Mouse (Mus musculus) heart, postnatal 10 days (tissue): ENCODE measurements around the gene Nphp4. TPM values are rescaled to one million over a fixed set of nuclear protein-coding genes. Genes with fewer than 3 reads are reported as not detected.

Experiments used
- DNase-seq, 2 experiments: peaks; one replicate each; pipeline ENCODE4 v3.0.0; 2021
- intact Hi-C: fragments of 180-260 bp; cut with DNase I; formaldehyde crosslinking; loops from one replicate; pipeline ENCODE4 v1.15.1; 2025
- total RNA-seq, 2 experiments: library from RNA; stranded (reverse); gene quantifications; 2 replicates each; pipeline ENCODE4 v1.2.3; 2021

Nphp4 gene
- total RNA-seq, result 1 to 10 TPM; 1.3 to 1.4 TPM

DNA sequence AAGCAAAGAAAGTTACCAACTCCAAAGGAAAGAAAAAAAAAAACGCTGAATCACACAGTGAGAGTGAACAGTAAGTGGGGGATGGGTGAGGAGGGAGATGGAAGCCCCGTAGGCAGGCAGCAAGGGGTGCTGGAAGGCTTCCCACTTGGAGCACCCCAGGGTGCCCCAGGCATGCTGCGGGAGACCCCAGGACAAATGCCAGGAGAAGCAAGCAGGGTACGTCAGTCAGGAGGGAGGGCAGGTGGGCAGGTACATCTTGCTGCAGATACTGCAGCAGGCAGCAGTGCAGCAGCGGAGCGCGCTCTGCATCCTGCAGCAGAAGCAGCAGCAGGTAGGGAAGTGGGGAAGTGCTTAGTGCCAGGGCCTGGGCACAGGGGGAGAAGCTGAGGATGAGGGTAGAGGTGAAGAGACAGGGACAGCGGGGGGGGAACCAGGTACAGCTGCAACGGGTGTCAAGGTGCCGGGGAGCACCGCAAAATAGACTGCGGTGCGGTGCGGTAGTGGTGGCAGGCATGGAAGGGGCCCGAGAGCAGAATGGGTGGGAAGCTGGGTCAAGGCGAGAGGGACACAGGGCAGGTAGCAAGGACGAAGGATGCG, at the start of gene Nphp4:
Gene Nphp4 (plus strand): TSS at position 280 of the 597 bp plus-strand sequence.
- intact Hi-C loops, result no loop called here
- no peak for DNase-seq

GRCm38 (mm10) chr4:152428259-152428658, 48.2 kb upstream of the Nphp4 start:
- no peak for DNase-seq
- intact Hi-C loops, result no loop called here

DNA sequence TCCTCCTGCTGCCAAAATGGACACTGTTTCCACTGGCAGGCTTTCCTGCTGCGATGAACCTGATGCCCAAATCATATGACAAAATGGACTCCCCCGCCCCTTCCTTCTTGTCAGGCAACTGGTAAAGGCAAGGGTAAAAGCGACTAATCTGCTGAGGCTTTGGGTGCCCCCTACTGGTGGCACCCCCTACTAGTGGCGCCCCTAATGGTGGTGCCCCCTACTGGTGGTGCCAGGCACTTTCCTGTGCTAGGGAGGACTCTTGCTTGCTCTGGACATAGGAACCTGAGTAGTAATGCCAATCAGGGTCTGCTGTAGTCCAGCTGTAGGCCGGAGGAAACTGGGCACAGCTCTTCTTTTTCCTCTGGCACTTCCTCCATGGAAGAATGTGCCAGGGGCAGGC, 44.2 kb upstream of the Nphp4 start:
- intact Hi-C loops, result loop anchor here (5.0 kb wide), 1 partner anchor 220 kb away; no protein-coding TSS in a partner anchor
- DNase-seq, result peak in 1 of 2 experiments; percentile 35

GRCm38 (mm10) chr4:152434836-152435235, 41.7 kb upstream of the Nphp4 start:
- intact Hi-C loops, result loop anchor here (1.0 to 5.0 kb wide), 4 partner anchors 56 to 262 kb away; no protein-coding TSS in a partner anchor
- peak; percentile 90 to 94 for DNase-seq

DNA sequence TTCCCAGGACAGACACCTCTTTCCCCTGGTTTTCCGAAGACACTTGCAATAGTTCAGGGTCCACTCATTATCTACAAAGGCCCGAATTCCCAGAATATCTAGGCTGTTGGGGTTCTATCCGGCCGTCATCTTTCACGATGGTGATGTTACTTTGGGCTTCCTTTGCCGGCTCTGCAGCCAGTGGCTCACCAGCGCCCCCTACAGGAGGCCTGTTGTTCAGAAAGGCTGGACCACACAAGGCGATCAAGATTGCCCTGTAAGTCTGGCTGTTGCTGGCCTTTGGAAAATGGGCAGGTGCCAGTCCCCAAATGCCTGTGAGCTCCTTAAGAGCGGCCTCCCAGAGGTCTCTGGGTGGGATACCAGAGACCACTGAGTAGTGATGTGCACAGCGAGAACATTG, 41.3 kb upstream of the Nphp4 start:
- DNase-seq, result peak; percentile 69 to 85
- intact Hi-C loops, result loop anchor here (2.0 kb wide), 2 partner anchors 56 to 262 kb away; no protein-coding TSS in a partner anchor

DNA sequence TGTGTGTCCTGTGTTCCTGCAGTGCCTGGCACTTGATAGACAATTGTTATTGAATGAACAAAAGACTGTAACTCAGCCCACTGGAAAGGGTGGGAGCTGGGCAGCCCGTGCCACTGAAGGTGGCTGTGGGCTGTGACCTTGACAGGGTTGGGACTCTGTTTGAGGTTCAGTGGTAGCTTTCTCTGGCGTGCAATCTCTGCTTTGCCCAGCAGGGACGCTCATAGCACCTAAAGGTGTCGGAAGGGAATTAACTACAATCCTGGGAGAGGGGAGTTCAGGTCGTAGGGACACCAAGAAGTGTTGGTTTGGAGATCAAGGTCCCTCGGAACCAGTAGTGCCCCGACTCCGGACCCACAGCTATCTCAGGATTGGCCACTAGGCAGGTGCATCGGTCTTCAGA, 35.6 kb upstream of the Nphp4 start:
- intact Hi-C loops, result no loop called here
- no peak for DNase-seq

DNA sequence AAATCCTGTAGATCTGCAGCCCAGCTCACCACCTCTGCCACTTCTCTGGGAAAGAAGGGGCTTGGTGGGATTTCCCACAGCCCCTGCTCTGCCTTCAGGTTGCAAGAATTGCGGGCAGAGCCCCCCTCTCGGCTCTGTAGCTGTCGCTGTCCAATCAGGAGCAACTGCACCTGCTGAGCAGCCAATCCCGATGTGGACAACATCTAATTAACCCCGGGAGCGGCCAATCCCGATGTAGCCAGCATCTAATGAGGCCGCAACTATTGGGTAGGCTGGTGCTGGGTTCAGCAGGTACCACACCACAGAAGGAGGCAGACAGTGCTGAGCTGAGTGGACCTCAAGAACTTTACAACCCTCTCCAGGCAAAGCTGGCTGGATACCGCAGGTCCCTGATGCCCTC, 35.0 kb upstream of the Nphp4 start:
- no peak for DNase-seq
- intact Hi-C loops, result no loop called here

DNA sequence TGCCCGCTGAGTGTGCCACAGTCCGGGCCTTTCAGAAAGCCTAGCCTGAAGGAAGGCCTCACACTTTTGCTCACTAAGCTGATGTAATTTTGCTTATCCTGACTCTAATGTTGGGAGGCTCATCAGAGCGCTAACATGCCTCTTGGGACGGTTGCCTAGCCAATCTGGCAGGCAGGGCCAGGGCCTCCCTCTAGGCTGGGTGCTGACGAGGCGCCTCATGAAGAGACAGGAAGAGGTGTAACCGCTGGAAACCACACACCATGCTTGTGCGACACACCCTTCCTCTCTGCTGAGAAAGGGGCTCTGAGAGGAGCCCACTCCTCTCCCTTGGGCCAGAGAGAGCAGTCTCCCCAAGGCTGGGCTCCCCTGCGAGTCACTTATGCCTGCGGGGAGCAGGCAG, 30.3 kb upstream of the Nphp4 start:
- peak; percentile 29 to 44 for DNase-seq
- intact Hi-C loops, result no loop called here

DNA sequence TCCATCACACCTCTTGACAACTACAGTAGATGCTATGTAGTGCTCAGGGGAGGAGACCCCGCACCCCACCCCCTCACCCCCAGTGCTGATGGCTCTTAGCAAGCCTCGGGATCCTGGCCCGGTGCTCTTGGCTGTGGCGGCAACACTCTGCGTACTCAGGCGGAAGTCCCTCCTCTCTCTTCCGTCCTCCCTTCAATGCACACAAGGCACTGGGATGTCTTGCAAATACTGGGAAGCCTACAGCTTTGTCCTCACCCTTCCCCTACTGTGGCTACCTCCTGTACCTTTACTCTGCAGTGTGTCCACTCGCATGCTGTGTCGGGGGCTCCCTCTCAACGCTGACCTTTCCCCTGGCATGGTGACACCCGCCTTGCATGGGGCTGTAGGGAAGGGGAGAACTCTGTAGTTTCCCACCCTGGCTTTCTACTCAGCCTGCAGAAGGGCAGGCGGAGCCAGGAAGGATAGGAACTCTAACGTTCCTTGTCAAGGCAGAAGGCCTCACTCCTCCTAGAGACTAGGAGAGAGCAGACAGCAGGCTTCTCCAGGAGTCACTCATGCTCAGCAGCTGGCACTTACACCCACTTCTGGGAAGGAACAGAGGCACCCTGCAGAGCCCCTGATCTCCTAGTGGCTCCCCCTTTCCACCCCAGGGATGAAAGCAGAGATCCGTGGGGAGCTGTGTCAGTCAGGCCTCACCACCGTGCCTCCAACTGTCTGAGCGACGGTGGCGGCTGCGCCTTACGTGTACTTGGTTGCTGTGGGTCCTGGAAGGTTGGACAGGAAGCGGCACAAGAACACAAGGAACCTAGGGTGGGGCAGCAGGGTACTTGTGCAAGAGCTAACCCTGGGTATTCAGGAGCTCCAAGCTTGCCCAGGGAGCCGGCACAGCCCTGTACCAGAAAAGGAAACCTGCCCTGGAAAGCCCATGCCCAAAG, 28.5 kb upstream of the Nphp4 start:
- intact Hi-C loops, result no loop called here

DNA sequence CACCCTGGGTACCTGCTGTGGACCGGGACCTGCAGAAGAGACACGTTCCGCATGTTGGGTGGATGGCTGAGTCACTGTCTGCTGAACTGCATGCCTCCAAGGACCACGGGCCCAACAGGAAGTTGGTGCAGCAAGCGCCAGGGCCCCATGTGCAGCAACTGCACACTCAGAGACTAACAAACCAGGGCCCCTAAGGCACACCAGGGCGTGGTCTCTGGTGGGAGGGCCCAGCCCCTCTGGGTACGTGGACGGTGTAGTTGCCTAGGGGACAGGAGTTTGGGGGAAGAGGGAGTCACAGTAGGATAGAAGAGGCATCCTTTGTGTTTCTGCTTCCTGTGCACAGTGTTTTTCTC, 27.9 kb upstream of the Nphp4 start:
- intact Hi-C loops, result no loop called here
- DNase-seq, result peak in 1 of 2 experiments; percentile 23

More for the DNA sequence above, 28.5 kb upstream of the Nphp4 start:
- DNase-seq, result no peak

DNA sequence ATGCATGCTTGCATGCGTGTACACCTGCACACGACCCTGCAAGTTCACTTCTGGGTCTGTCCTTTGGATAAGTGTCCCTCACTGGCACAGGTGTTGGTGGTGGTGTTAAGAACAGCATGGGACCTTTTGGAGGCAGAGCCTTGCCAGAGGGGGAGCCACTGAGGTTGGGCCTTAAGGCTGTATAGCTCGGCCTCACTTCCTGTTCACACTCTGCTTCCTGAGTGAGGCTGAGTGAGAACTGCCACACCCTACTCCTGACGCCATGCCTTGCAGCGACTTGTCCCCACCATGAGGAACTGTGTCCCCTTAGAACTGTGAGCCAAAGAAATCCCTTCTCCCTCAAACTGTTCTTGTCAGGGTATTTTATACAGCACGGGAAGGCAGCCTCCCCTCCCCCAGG, 25.1 kb upstream of the Nphp4 start:
- no peak for DNase-seq
- intact Hi-C loops, result no loop called here

- no peak for DNase-seq
- intact Hi-C loops, result no loop called here
These were observed 23.4 kb upstream of the Nphp4 start for GRCm38 (mm10) chr4:152453079-152453478.

DNA sequence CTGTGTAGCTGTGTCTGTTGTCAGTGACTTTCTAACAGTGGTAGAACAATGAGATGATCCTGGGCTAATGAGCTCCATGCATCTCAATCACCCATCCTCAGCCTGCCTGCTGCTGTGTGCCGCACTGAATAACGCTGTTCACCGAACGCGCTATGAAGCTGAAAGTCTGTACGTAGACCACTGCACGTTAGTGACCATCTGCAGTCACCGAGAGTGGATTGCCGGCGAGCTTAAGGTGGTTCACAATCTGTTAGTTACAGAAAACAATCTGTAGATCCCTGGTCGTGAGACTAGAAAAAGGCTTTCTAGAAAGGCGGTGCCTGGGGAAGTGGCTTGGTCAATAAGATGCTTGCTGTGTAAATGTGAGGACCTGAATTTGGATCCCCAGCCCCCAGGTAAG, 22.4 kb upstream of the Nphp4 start:
- intact Hi-C loops, result no loop called here
- DNase-seq, result no peak

GRCm38 (mm10) chr4:152456609-152457008, 19.9 kb upstream of the Nphp4 start:
- no peak for DNase-seq
- intact Hi-C loops, result no loop called here

DNA sequence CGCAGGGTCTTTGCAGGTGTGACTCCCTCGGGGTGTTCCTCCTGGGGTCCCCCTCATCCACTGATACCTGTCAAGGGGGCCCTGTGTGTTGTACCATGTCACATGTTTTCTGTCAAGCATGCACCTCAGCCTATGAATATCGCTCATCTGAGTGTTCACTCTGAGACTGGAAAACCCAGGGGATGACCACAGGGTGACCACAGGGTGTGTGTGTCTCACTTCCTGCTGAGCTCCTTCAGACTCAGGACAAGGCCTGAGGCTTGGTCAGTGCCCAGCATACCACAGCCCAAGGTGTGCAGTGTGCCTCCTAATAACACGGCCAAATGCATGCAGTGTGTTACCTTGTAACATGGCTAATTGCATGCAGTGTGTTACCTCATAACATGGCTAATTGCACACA, 18.8 kb upstream of the Nphp4 start:
- intact Hi-C loops, result no loop called here
- no peak for DNase-seq

- intact Hi-C loops, result no loop called here
- DNase-seq, result no peak
These were observed 14.0 kb upstream of the Nphp4 start for GRCm38 (mm10) chr4:152462516-152462915.

DNA sequence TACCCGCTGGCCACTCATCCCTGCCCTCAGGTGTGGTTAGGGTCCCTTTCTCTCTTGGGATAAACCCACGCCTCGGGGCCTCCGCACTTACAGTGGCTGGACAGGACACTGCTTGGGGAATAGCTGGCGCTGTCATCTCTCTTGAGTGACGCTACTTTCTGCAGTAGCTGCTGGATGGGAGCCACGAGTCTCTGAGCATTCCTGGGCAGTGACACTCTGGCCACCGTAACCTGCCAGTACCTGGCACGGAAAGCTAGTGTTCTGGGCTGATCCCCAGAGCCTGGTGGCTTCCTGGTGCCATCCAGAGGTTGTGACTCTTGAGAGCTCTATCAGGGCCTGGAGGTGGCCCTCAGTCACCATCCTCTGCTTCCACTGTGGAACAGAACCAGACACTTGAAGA, 13.4 kb upstream of the Nphp4 start:
- DNase-seq, result peak; percentile 76 to 80
- intact Hi-C loops, result no loop called here

DNA sequence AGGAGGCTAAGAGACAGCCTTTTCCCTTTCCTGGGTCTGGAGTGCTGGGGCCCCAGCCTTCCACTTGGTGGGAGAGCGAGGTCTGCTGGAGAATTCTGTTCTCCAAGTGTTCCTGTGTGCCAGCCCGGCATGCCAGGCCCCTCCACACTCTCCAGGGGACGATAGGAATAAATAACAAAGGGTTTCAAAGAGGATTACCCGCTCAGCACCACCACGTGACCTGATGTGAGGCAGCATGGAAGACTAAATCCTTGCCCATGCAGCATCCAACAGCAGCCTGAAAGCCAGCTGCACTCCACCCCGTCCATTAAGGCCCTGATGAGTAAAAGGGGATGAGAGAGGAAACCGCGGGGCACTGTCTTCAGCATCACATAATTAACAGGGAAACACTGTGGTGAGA, 11.4 kb upstream of the Nphp4 start:
- intact Hi-C loops, result no loop called here
- DNase-seq, result no peak

- intact Hi-C loops, result no loop called here
- DNase-seq, result no peak
These were observed 9.9 kb upstream of the Nphp4 start for GRCm38 (mm10) chr4:152466601-152467000.

DNA sequence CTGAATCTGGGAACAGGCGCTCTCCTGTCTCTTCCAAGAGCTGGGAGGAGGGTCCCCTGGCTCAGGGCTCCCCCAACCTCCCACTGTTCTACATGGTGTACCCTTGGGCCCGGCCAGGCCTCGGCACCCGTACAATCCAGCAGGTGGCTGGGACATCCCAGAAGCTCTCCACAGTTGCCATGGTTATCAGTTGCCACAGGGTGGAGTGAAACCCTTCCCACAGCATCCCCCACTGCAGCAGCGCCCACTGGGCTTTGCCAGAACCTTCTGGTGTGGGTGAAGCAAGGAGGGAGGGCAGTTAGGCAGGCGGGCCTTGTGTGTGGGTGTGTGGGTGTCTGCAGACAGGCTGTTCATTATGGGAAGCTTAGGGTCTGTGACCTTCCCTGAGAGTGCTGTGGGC, 8.6 kb upstream of the Nphp4 start:
- no peak for DNase-seq
- intact Hi-C loops, result no loop called here

- intact Hi-C loops, result no loop called here
- DNase-seq, result no peak
These were observed 565 bp upstream of the Nphp4 start for GRCm38 (mm10) chr4:152475941-152476340.

DNA sequence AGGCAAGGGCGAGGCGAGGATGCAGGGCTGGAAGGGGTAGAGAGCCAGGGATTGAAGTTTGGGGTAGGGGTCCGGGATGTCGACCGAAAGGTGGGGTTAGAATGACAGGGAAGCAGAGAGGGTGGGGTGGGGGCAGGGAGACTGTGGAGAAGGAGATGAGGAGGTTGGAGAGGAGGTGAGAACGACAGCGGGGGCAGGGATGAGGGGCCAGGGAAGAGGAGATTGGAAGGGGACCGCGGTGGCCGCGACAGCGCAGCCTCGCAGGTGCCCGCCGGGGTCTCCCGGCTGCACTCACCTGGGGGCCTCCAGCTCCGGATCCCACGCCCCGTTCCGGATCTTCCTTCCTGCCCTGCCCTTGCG, 580 bp downstream of the Nphp4 start:
- intact Hi-C loops, result no loop called here
- no peak for DNase-seq
